Mouse (Mus musculus): ENCODE data around the gene C530008M17Rik.

- TF ChIP-seq POLR2A (IDR thresholded peaks at IDR 0.05; ENCODE audit: extremely low read depth, insufficient read depth, low read length) = no peak
- TF ChIP-seq CTCF (IDR thresholded peaks at IDR 0.05; ENCODE audit: extremely low read depth, insufficient read depth, low read length) = no peak
Observed at GRCm38 (mm10) chr5:76783104-76783441, 126.8 kb downstream of the C530008M17Rik start.

Data from cortical plate, adult 2 months (tissue).